Mouse (Mus musculus): Measurements from ENCODE around the gene Dmrt3.

DNA sequence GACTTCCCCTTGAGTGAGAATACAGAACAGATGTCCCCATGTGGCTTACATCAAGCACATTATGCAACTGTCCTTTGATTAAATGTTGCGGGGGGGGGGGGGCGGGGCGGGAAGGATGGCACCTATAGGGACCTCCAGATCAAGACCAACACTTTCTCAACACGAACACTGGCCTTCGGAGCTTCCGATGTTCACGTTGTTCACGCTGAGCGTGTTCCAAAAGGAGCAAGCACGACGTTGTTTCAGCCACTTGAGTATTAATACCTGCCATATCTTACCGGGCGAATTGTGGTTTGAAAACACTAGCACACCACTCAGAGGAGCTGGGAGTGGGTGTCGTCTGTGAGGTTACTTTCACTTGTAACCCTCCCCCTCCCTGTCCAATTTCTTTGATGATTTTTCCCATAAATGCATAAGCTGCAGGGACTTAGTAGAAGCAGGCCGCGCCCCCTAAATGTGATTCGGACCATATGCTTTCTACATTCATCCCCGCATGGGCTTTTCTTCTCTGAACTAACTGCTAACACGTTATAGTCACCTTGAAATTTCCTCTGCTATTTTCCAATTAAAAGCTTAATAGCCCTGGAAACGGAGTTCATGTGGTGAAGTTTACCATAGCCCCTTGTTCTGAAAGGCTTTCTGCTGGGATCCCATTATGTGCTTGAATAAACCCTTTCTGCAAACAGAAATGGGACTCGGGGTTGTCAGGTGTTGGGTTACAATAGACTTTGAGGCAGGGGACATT lies 2.5 kb upstream of the Dmrt3 start:
- TF ChIP-seq POLR2A (IDR thresholded peaks at IDR 0.05; ENCODE audit: low read depth, low read length), result no peak
- TF ChIP-seq CTCF (IDR thresholded peaks at IDR 0.05; ENCODE audit: extremely low read depth, insufficient read length, insufficient replicate concordance, low read depth, low read length), result no peak
